Mouse (Mus musculus) stomach, postnatal 0 days (tissue): ENCODE results near the gene Acoxl.

Experiments used
- CTCF ChIP-seq: IDR thresholded peaks from 2 replicates; pipeline ENCODE4 v1.5.1; 2016; ENCODE audit warnings: antibody characterized with exemption, low read depth, mild to moderate bottlenecking, moderate library complexity
- EP300 ChIP-seq: optimal IDR thresholded peaks from 2 replicates; pipeline ENCODE3; 2016; ENCODE audit warnings: antibody characterized with exemption

DNA sequence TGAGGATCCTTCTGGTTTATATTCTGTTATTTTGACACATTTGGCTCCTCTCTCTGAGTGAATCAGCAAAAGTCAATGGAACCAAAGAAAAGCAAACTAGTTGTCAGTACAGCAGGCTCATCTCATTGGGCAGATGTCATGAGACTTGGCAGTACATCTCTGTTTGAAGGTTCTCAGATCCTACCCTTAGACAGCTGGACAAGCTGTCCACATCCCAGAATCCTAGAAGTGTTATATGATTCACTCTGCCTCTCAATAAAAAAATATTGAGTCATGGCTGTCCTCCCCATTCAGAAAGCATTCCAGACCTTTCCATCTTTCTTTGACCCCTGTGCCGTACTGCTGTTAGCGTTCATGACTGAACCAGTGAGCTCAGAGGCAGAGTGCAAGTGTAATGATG lies 11.7 kb downstream of the Acoxl start:
- no peak for TF ChIP-seq CTCF
- TF ChIP-seq EP300, result no peak
